Mouse (Mus musculus): Measurements from ENCODE around the gene Ambp. TPM values are rescaled to one million over a fixed set of nuclear protein-coding genes. Genes with fewer than 3 reads are reported as not detected.

Ambp gene
- not detected for total RNA-seq (2021)

DNA sequence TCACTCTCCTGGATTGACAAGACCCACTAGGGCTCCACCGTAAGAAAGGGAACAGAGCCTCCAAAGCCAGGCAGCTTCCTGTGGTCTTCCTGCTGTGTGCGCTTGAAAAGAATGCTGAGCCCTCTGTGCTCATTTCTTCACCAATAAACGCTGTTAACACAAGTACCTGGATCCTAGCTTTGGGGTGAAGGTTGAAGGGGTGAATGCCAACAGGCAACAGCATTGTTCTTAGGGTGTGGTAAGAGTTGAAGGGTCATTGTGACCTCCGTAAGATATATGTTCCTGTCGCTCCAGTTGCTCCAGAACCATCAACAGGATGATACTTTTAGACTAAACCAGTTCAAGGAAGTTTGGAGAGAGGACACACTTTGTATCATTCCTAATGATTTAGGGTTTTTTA lies at the start of gene Ambp:
Gene Ambp (minus strand): TSS at position 101 of the 400 bp plus-strand sequence.
- DNase-seq (ENCODE audit: extremely low spot score in 1 of 2, low spot score in 1 of 2): no peak

GRCm38 (mm10) chr4:63203874-63204273 lies 49.3 kb upstream of the Ambp start:
- no peak for DNase-seq (ENCODE audit: extremely low spot score in 1 of 2, low spot score in 1 of 2)

DNA sequence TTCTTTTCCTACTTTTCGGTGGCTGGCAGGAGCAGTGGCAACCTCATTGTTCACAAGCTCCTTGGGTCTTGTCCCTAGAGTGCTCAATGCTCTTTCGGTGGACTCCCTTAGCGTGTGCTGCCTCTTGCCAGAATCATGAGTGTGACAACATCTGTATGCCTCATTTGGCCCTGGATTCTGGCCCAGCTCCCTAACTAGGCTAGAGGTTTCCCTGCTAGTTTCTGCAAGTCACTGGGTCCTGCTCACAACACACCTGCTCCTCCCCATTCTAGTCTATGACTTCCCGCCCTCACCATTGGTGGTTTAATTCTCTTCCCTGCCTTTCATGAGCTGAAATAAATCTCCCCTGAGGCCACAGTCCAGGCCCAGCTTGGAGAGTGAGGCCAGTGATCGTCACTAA lies 44.8 kb upstream of the Ambp start:
- DNase-seq (ENCODE audit: extremely low spot score in 1 of 2, low spot score in 1 of 2): no peak

DNA sequence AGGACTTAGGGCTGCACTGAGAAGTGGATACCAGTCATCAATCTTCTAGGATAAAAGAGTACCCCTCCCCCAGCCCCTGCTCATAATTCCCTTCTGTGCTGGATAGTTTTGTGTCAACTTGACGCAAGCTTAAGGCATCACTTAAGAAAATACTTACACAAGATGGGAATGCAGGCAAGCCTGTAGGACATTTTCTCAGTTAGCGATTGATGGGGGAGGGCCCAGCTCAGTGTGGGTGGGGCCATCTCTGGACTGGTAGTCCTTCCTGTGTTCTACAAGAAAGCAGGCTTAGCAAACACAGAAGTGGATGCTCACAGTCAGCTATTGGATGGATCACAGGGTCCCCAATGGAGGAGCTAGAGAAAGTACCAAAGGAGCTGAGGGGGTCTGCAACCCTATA lies 39.8 kb upstream of the Ambp start:
- DNase-seq (ENCODE audit: extremely low spot score in 1 of 2, low spot score in 1 of 2): no peak

DNA sequence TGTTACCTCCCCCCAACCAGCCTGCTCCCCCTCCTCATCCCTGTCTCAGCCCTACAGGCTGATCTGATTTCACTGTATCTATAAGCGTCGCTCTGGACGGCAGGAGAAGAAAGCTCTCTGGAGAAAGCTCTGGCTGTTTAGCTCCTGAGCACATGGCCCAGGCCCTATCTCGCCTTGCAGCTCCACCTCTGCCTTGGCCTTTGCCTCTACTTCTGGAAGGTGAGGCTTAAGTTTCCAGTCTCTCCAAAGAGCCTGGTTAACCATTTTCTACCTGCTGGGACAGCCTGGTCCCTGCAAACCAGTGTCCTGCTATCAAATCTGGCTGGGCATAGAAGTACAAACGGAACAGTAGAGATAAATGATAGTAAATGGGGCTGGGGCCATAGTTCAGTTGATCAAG lies 37.0 kb upstream of the Ambp start:
- DNase-seq (ENCODE audit: extremely low spot score in 1 of 2, low spot score in 1 of 2): no peak

GRCm38 (mm10) chr4:63186281-63186870 lies 31.8 kb upstream of the Ambp start:
- DNase-seq (ENCODE audit: extremely low spot score in 1 of 2, low spot score in 1 of 2): no peak

- peak; percentile 40 to 68 for DNase-seq (ENCODE audit: extremely low spot score in 1 of 2, low spot score in 1 of 2)
These were observed 27.0 kb upstream of the Ambp start for GRCm38 (mm10) chr4:63181556-63181955.

DNA sequence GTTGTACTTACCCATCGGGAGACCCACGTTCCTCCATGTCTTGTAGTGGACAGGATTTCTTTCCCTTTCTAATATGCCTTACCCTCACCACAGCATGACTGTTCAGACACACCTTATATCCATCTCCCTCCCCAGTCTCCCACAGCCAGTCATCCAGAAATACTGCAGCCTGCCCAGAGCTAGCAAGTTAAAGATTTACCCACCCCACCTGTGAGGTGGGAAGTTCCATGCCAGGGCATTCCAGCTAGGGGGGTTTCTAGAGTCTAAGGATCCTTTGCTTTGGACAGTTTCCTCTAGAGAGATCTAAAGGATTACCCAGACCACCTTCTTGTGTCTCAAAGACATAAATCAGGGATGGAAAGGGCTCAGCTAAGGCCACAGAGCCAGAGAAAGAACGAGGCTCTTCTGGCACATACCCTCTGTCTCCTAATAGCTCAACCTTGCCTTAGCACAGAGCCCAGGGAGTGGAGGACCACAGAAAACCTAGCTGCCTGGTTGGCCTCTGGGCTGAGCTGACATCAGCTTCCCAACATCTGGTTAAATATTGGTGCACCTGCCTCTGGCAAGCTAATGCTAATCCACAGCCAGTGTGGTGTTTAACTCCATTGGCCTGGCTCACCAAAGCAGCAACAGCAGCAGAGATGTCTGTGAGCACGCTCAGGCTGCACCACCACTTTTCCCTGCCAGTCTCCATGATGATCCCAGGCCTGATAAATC lies 17.5 kb upstream of the Ambp start, which contains the start of gene Kif12:
Gene Kif12 (minus strand): TSS at position 163 of the 717 bp plus-strand sequence.
- no peak for DNase-seq (ENCODE audit: extremely low spot score in 1 of 2, low spot score in 1 of 2)

- DNase-seq (ENCODE audit: extremely low spot score in 1 of 2, low spot score in 1 of 2): no peak
These were observed 16.5 kb upstream of the Ambp start for GRCm38 (mm10) chr4:63171122-63171521.

GRCm38 (mm10) chr4:63170061-63170460 lies 15.5 kb upstream of the Ambp start:
- DNase-seq (ENCODE audit: extremely low spot score in 1 of 2, low spot score in 1 of 2): no peak

- DNase-seq (ENCODE audit: extremely low spot score in 1 of 2, low spot score in 1 of 2): no peak
These were observed 11.7 kb upstream of the Ambp start for GRCm38 (mm10) chr4:63166323-63166722.

DNA sequence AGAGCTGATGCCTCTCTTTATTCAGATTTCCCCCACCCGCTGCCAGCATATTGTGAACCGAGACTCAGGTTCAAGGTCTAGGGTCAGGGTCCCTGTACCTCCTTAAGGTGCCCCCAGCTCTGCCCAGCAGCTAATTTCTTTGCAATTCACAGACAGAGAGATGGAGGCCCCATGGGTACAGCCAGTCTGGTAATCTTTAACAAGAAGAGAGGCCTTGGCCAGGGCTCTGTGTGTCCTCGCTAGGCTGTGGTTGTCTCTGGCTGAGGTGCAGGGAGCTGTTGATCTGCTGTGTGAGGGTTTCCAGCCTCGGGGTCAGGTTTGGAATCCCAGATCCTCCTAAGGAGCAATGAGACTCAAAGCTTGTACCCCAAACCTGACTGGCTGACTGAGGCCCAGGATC lies 11.0 kb upstream of the Ambp start:
- no peak for DNase-seq (ENCODE audit: extremely low spot score in 1 of 2, low spot score in 1 of 2)

DNA sequence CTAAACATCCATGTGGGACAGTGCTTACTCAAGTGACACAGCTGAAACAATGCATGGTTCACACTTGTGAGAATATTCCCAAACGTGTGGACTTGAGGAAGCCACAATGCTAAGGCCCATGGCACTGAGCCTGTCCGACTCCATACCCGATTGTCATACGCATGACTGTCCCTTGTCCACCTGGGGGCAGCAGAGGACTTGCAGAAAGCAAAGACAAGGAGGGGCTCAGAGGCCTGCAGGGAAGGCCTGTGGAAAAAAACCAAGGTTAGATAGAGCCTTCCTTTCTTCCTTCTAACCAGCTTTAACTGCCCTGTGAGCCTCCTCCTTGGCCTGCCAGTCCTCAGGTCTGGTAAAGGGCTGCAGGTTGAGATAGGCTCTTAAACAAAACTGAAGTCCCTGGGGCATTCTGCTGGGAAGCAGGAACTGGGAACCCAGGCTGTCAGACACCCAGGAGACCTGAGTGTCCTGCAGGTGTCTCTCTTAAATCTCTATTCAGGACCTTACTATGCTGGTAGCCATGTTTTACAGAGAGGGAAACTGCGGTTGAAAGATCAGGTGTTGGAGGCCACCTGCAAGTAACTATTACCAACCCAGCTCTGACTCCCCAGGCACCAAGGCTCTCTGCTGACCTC lies 4.5 kb upstream of the Ambp start:
- DNase-seq (ENCODE audit: extremely low spot score in 1 of 2, low spot score in 1 of 2): peak; percentile 71 to 94

DNA sequence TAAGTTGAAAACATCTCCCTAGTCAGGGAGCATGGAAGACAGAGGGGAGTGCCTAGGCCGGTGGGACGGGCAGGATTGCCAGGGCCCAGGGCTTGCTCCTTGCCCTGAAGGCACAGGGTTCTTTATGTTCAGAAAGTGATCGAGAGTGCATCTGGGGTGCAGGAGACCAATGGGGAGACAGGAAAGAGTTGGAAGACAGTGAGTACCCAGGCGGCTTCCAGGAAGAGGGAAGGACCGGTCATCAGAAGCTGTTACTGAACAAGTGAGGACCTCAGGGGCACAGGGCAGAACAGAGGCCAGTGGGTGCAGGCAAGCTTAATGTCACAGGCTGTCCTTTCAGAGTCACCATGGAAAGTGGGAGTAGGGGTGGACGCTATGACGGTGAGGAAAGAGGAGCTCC lies 3.6 kb upstream of the Ambp start:
- DNase-seq (ENCODE audit: extremely low spot score in 1 of 2, low spot score in 1 of 2): no peak

- DNase-seq (ENCODE audit: extremely low spot score in 1 of 2, low spot score in 1 of 2): no peak
These were observed 2.4 kb upstream of the Ambp start for GRCm38 (mm10) chr4:63156726-63157634.

- DNase-seq (ENCODE audit: extremely low spot score in 1 of 2, low spot score in 1 of 2): no peak
These were observed 997 bp upstream of the Ambp start for GRCm38 (mm10) chr4:63155596-63155995.

DNA sequence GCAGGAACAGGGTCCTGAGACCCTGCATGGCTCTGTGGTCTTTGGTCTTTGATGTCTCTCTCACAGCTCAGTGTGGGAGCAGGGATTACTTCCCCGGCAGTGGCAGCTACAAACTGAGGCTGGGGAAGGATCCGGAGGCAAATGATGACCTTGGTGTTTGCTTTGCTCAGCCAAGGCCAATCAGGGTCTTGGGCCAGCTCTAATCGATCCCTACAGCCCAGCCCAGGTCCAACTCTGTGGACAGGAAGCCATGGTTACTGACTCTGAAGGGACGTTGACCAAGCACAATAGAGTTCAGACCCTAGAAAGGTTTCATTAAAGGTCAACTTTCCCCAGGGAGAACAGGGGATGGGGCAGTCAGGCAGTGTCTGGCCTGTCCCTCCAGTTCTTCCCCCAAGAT lies 571 bp downstream of the Ambp start:
- no peak for DNase-seq (ENCODE audit: extremely low spot score in 1 of 2, low spot score in 1 of 2)

DNA sequence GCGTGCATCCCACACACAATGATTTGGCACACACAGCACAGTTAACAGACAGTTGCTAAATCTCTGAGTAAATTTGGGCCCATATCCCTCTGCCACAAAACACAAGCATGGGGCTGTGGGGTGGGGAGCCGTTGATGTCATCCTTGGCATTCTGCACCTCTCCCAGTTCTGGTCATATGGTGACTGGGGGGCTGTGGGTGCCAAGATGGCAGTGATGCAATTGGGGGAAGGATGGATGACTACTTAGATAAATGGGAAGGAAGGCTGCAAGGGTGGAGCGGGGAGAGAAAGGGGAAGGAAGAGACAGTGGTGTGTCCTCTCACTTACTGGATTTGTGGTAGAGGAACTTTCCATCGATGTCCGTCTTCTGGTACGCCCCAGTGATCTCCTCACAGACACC lies 3.5 kb downstream of the Ambp start:
- no peak for DNase-seq (ENCODE audit: extremely low spot score in 1 of 2, low spot score in 1 of 2)

GRCm38 (mm10) chr4:63147268-63147667 lies 7.3 kb downstream of the Ambp start:
- no peak for DNase-seq (ENCODE audit: extremely low spot score in 1 of 2, low spot score in 1 of 2)

DNA sequence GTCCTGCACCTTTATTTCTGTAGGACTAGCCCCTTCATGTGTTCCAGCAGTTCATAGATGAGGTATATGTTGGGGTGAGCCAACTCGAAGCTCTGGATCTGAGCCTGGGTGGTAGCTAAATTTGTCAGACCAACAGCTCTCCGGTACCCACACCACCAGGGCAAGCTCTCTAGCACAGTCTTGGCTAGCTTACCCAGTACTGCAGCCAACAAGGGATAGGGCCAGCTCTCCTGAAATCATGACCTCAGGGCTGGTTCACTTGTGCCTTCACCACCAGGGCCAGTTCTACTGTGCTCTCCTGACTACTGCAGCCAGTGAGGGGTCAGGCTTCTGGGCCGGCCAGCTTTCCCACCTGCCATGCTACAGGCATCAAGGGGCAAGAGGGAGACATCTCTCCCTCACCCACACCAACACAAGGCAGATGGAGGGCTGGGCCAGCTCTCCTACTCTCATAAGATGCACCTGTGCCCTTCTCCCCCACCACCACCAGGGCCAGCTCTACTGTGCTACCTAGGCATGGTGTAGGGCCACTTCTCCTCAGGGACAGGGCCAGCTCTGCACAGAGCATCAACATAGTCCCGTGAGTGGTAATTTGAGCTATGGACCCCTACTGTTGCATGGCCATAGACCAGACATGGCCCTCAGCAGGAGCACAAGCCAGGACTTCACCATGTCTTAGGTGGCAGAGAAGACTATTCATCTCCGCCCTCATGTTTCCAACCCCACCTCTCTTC lies 24.5 kb downstream of the Ambp start:
- no peak for DNase-seq (ENCODE audit: extremely low spot score in 1 of 2, low spot score in 1 of 2)
